Mouse (Mus musculus): Measurements from ENCODE around the gene Dchs2. TPM values are rescaled to one million over a fixed set of nuclear protein-coding genes. Genes with fewer than 3 reads are reported as not detected.
A peak's percentile ranks its signal among the peaks of the same experiment; 100 is the strongest.

The Dchs2 gene
- 7.6 and 8.7 TPM in 2 replicates for total RNA-seq (2014; rRNA removed)
- 0.45 and 0.54 TPM in 2 replicates for polyA plus RNA-seq (2015; fragmentation: Nextera tagmentation; extraction: Ambion mirVana)

DNA sequence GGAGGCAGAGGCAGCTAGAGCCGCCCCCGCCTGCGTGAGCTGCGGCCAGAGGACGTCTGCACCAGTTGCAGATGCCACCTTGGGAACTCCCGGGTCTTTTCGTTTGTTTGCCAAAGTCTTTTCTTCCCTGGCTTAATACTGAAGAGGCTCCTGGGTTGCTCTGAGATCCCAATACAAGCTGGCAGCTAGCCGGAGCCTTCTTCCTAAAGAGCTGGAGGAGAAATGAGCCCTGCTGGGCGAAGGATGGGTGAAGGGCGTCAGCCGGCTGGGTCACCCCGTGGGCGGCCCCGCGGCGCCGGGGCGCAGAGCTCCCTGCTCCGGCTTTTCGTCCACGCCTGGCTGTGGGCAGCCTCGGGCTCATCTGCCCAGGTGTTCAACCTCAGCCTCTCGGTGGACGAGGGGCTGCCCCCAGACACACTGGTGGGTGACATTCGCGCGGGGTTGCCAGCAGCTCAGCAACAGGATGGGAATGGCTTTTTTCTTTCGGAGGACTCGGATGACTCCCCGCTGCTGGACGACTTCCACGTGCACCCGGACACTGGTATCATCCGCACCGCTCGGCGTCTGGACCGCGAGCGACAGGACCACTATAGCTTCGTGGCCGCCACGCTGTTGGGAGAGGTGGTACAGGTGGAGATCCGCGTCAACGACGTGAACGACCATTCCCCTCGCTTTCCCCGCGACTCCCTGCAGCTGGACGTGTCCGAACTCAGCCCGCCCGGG lies at the start of gene Dchs2:
Dchs2 (plus strand) TSS at position 223 of the 723 bp plus-strand sequence.
- Histone ChIP-seq H3K4me3 (ENCODE audit: low read depth, low read length) (peak within 1 kb of the TSS; percentile 52), H3K36me3 (ENCODE audit: insufficient read depth, low read length) (no peaks in the 10 kb centered on the region), H3K27ac (ENCODE audit: low read depth, low read length) (no peak within 1 kb of the TSS), H3K9ac (replicated peaks; ENCODE audit: low read length, poor library complexity, severe bottlenecking) (peak within 1 kb of the TSS; percentile 52), H3K4me2 (ENCODE audit: low read depth, low read length, poor library complexity, severe bottlenecking) (peak within 1 kb of the TSS; percentile 96), H3K27me3 (ENCODE audit: insufficient read depth, low read length) (peaks cover 18% of the 10 kb centered on the region), H3K9me3 (ENCODE audit: low read length) (no peaks in the 10 kb centered on the region), H3K4me1 (ENCODE audit: insufficient read depth, low read length) (0 out of 2 replicates have a peak, but pooled peaks cover 7% of the 10 kb centered on the region)
- no peak for DNase-seq (ENCODE audit: low spot score)
- TF ChIP-seq CTCF (IDR thresholded peaks at IDR 0.05) = no peak
- under 1% methylated on average over 55 of the region's 55 CpGs for WGBS
- peak; percentile 57 for ATAC-seq (ENCODE audit: low FRiP score)

DNA sequence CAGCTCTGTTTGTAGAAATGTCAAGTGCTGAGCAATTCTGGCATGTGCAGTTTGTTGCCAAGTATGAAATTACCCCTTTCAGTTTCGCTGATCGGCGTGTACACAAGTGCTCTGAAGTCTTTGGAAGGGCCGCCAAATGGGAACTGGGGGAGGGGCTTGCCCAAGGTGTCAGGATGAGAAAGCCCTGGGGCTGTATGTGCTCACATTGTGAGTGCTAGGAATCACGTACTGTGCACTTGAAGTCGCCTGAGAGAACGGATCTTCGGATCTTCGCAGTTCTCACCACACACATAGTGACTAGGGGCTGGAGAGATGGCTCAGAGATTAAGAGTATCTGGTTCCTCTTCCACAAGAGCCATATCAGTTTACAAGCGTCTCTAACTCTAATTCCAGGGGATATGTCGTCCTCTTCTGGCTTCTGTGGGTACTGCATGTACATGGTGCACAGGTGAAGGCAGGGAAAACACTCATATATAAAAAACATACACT lies 47.1 kb upstream of the Dchs2 start:
- H3K9ac ChIP-seq (replicated peaks; ENCODE audit: low read length, poor library complexity, severe bottlenecking) = 0 out of 2 replicates have a peak overlapping the region, but pooled peaks have one; percentile 29
- 6% methylated on average over 11 of the region's 11 CpGs for WGBS
- peaks cover 2% of the 10 kb centered on the region; the same call in 1 of the 2 replicates for H3K4me1 ChIP-seq (ENCODE audit: insufficient read depth, low read length)
- H3K4me2 ChIP-seq (ENCODE audit: low read depth, low read length, poor library complexity, severe bottlenecking) = peak overlapping the region; percentile 41
- peaks cover under 1% of the 10 kb centered on the region; the same call in 1 of the 2 replicates for H3K36me3 ChIP-seq (ENCODE audit: insufficient read depth, low read length)
- peak; percentile 59; the same call in 1 of the 2 replicates for ATAC-seq (ENCODE audit: low FRiP score)
- DNase-seq (ENCODE audit: low spot score) = peak; percentile 71
- H3K9me3 ChIP-seq (ENCODE audit: low read length) = no peaks in the 10 kb centered on the region
- peak; percentile 97 for TF ChIP-seq CTCF (IDR thresholded peaks at IDR 0.05)
- no peaks in the 10 kb centered on the region for H3K27me3 ChIP-seq (ENCODE audit: insufficient read depth, low read length)
- H3K4me3 ChIP-seq (ENCODE audit: low read depth, low read length) = peak overlapping the region; percentile 14; the same call in 1 of the 2 replicates
- H3K27ac ChIP-seq (ENCODE audit: low read depth, low read length) = no peak overlapping the region

DNA sequence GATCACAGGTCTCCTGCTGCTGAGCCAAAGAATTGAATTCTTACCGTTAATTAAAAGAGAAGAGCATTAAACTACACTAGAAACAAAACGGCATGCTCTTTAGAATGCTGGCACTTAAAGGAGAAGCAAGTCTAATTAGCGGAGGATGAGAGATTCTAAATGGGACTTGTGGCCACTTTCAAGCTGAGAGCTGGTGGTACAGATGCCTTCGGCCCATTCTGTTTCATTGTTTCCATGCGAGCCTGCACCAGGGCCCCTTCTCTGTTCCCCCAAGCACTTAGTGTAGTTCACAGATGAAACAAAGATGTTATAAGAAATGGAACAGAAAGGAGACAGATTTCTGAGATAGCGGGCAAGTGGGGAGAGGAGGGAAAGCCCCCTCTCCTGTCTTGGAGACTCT lies 30.2 kb upstream of the Dchs2 start:
- no peak for TF ChIP-seq CTCF (IDR thresholded peaks at IDR 0.05)
- H3K4me2 ChIP-seq (ENCODE audit: low read depth, low read length, poor library complexity, severe bottlenecking) = no peak overlapping the region
- H3K9ac ChIP-seq (replicated peaks; ENCODE audit: low read length, poor library complexity, severe bottlenecking) = no peak overlapping the region
- WGBS = 28% methylated on average over 6 of the region's 6 CpGs
- no peak overlapping the region for H3K4me3 ChIP-seq (ENCODE audit: low read depth, low read length)
- H3K27me3 ChIP-seq (ENCODE audit: insufficient read depth, low read length) = no peaks in the 10 kb centered on the region
- peaks cover 8% of the 10 kb centered on the region; the same call in 1 of the 2 replicates for H3K4me1 ChIP-seq (ENCODE audit: insufficient read depth, low read length)
- DNase-seq (ENCODE audit: low spot score) = no peak
- no peaks in the 10 kb centered on the region for H3K36me3 ChIP-seq (ENCODE audit: insufficient read depth, low read length)
- H3K9me3 ChIP-seq (ENCODE audit: low read length) = no peaks in the 10 kb centered on the region
- no peak for ATAC-seq (ENCODE audit: low FRiP score)
- no peak overlapping the region for H3K27ac ChIP-seq (ENCODE audit: low read depth, low read length)

DNA sequence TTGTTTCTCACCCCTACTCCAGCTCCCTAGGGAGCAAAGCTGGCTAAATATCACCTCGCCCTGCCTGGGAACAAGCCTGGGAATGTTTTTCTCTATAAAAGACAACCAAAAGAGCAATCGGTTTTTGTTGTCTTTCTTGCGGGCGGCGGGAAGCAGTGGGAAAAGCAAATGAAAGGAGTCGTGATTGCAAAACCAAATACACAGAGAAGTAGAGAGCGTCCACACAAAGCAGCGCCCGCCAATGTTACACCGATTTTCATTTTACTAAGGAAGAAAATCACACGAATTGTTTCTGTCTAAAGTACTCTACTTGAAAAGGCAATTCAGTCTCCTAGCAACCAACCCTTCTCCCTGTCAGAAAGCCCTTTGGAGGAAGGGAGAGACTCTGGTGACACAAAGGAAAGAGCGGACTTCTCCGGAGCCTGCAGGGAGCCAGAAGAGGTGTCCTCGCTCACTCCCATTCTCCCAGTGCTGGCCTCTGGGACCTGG lies 29.2 kb upstream of the Dchs2 start:
- WGBS = 4% methylated on average over 14 of the region's 14 CpGs
- Histone ChIP-seq H3K27ac (ENCODE audit: low read depth, low read length) (peak overlapping the region; percentile 65), H3K27me3 (ENCODE audit: insufficient read depth, low read length) (no peaks in the 10 kb centered on the region), H3K9ac (replicated peaks; ENCODE audit: low read length, poor library complexity, severe bottlenecking) (0 out of 2 replicates have a peak overlapping the region, but pooled peaks have one; percentile 30), H3K9me3 (ENCODE audit: low read length) (no peaks in the 10 kb centered on the region), H3K36me3 (ENCODE audit: insufficient read depth, low read length) (no peaks in the 10 kb centered on the region), H3K4me1 (ENCODE audit: insufficient read depth, low read length) (peaks cover 8% of the 10 kb centered on the region; the same call in 1 of the 2 replicates), H3K4me3 (ENCODE audit: low read depth, low read length) (peak overlapping the region; percentile 34), H3K4me2 (ENCODE audit: low read depth, low read length, poor library complexity, severe bottlenecking) (peak overlapping the region; percentile 58)
- DNase-seq (ENCODE audit: low spot score) = peak; percentile 72
- peak; percentile 71; the same call in 1 of the 2 replicates for ATAC-seq (ENCODE audit: low FRiP score)
- no peak for TF ChIP-seq CTCF (IDR thresholded peaks at IDR 0.05)

DNA sequence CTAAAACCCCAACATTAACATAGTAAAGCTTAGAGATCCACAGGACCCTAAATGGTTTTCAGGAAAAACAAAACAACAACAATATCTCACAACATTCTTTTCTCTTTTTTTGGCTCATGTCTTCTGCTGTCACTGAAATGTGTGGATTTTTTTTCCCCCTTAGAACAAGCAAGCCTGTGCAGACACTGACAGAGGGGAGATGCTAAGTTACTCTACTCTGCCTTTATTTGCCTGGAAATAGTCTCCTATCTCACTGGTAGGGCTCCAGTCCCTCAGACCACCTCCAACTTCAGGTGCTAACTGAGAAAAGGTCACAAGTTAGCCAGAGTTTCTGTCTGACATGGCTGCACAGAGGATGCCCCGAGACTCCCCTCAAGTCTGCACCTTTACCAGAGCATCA lies 28.6 kb upstream of the Dchs2 start:
- peak overlapping the region; percentile 58 for H3K4me2 ChIP-seq (ENCODE audit: low read depth, low read length, poor library complexity, severe bottlenecking)
- H3K27ac ChIP-seq (ENCODE audit: low read depth, low read length) = peak overlapping the region; percentile 65
- peak overlapping the region; percentile 34; the same call in 1 of the 2 replicates for H3K4me3 ChIP-seq (ENCODE audit: low read depth, low read length)
- H3K4me1 ChIP-seq (ENCODE audit: insufficient read depth, low read length) = peaks cover 8% of the 10 kb centered on the region; the same call in 1 of the 2 replicates
- no peaks in the 10 kb centered on the region for H3K36me3 ChIP-seq (ENCODE audit: insufficient read depth, low read length)
- H3K27me3 ChIP-seq (ENCODE audit: insufficient read depth, low read length) = no peaks in the 10 kb centered on the region
- ATAC-seq (ENCODE audit: low FRiP score) (no peak), DNase-seq (ENCODE audit: low spot score) (no peak)
- H3K9ac ChIP-seq (replicated peaks; ENCODE audit: low read length, poor library complexity, severe bottlenecking) = 0 out of 2 replicates have a peak overlapping the region, but pooled peaks have one; percentile 30
- H3K9me3 ChIP-seq (ENCODE audit: low read length) = no peaks in the 10 kb centered on the region
- WGBS = 67% methylated on average over 1 of the region's 1 CpGs
- no peak for TF ChIP-seq CTCF (IDR thresholded peaks at IDR 0.05)

Measured in midbrain, postnatal 0 days (tissue).